Comparison of ENCODE assay signal across 26 mouse cellular contexts in the genomic region with DNA sequence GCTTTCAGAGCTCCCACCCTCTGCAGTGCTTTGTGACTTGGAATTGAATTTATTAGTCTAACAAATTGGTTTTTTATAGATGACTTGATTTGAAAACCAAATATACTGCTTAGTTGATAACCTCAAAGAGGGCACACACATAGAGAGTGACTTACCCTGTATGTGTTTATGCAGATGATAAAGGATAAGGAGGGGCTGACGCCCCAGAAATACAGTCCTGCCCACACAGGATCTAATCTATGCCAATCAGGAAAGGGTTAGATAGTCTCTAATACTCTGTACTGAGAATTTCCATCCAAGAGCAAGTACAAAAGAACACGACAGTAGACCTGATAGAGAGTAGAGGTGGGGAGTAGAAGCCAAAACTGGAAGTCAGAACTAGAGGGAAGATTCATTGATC. TPM values are rescaled to one million over a fixed set of nuclear protein-coding genes. Genes with fewer than 3 reads are reported as not detected.
DNase-seq lines count a peak whose midpoint lies in the region; ATAC-seq and TF ChIP-seq lines count a peak whose summit lies in the region.
"Had no signal": no experiment of that assay in that cellular context is flagged by ENCODE, and none has a peak within 500 bp of the region (broad histone marks: within the 10 kb centered on the region; RNA-seq: fewer than 3 reads in every experiment).

No protein-coding gene starts in this region.

- no peak overlapping the region for H3K27ac ChIP-seq in liver, embryonic 11.5 days (ENCODE audit: low read depth, low read length)
- H3K27ac ChIP-seq in liver, postnatal 0 days (ENCODE audit: low read depth), result no peak overlapping the region
- H3K27ac ChIP-seq in liver, embryonic 13.5 days, result no peak overlapping the region
- no peak overlapping the region for H3K27ac ChIP-seq in liver, embryonic 14.5 days
- no peak overlapping the region for H3K27ac ChIP-seq in liver, embryonic 16.5 days (ENCODE audit: low read length)
- H3K27ac ChIP-seq in hindbrain, embryonic 14.5 days, result no peak overlapping the region
- H3K27ac ChIP-seq: embryonic facial prominence, embryonic 10.5 days; embryonic facial prominence, embryonic 12.5 days; forebrain, embryonic 12.5 days had no signal

- H3K36me3 ChIP-seq in liver, embryonic 11.5 days (ENCODE audit: control insufficient read depth, insufficient read depth, low read length), result no peaks in the 10 kb centered on the region
- H3K36me3 ChIP-seq in liver, postnatal 0 days (replicated peaks; ENCODE audit: insufficient read depth, low read length), result no peaks in the 10 kb centered on the region
- no peaks in the 10 kb centered on the region for H3K36me3 ChIP-seq in liver, embryonic 13.5 days
- no peaks in the 10 kb centered on the region for H3K36me3 ChIP-seq in liver, embryonic 14.5 days (replicated peaks; ENCODE audit: control insufficient read depth, insufficient read depth, low read depth)
- no peaks in the 10 kb centered on the region for H3K36me3 ChIP-seq in liver, embryonic 16.5 days (ENCODE audit: control insufficient read depth, insufficient read depth)
- H3K36me3 ChIP-seq in hindbrain, embryonic 14.5 days (replicated peaks; ENCODE audit: control insufficient read depth, insufficient read depth), result no peaks in the 10 kb centered on the region
- H3K36me3 ChIP-seq: embryonic facial prominence, embryonic 10.5 days; embryonic facial prominence, embryonic 12.5 days; forebrain, embryonic 12.5 days had no signal

- no peak overlapping the region for H3K4me3 ChIP-seq in liver, embryonic 11.5 days (ENCODE audit: low read depth, low read length)
- H3K4me3 ChIP-seq in liver, postnatal 0 days (ENCODE audit: low read depth, low read length), result no peak overlapping the region
- no peak overlapping the region for H3K4me3 ChIP-seq in liver, embryonic 13.5 days (replicated peaks)
- no peak overlapping the region for H3K4me3 ChIP-seq in liver, embryonic 14.5 days (ENCODE audit: insufficient read depth in 1 of 2, low read depth in 2 of 2, low read length in 2 of 2)
- no peak overlapping the region for H3K4me3 ChIP-seq in liver, embryonic 16.5 days (ENCODE audit: low read depth, low read length)
- H3K4me3 ChIP-seq in hindbrain, embryonic 14.5 days (replicated peaks; ENCODE audit: low read length), result no peak overlapping the region
- H3K4me3 ChIP-seq: embryonic facial prominence, embryonic 10.5 days; embryonic facial prominence, embryonic 12.5 days; forebrain, embryonic 12.5 days had no signal

- no peaks in the 10 kb centered on the region for H3K27me3 ChIP-seq in liver, embryonic 11.5 days (replicated peaks; ENCODE audit: control insufficient read depth, insufficient read depth, low read length)
- H3K27me3 ChIP-seq in liver, postnatal 0 days (ENCODE audit: insufficient read depth, low read length), result no peaks in the 10 kb centered on the region
- H3K27me3 ChIP-seq in liver, embryonic 13.5 days, result no peaks in the 10 kb centered on the region
- H3K27me3 ChIP-seq in liver, embryonic 14.5 days (ENCODE audit: control insufficient read depth, insufficient read depth, low read length), result no peaks in the 10 kb centered on the region
- H3K27me3 ChIP-seq in liver, embryonic 16.5 days (ENCODE audit: control insufficient read depth, insufficient read depth, low read depth, low read length), result no peaks in the 10 kb centered on the region
- H3K27me3 ChIP-seq in hindbrain, embryonic 14.5 days (ENCODE audit: control insufficient read depth, insufficient read depth, low read length), result no peaks in the 10 kb centered on the region
- H3K27me3 ChIP-seq: embryonic facial prominence, embryonic 12.5 days; forebrain, embryonic 12.5 days had no signal

- WGBS in liver, embryonic 11.5 days, result 65% methylated on average over 2 of the region's 2 CpGs
- WGBS in liver, postnatal 0 days (ENCODE audit: insufficient replicate concordance), result 41% methylated on average over 2 of the region's 2 CpGs
- 21% methylated on average over 2 of the region's 2 CpGs for WGBS in liver, embryonic 13.5 days (ENCODE audit: insufficient replicate concordance)
- 21% methylated on average over 2 of the region's 2 CpGs for WGBS in liver, embryonic 14.5 days (ENCODE audit: insufficient replicate concordance)
- WGBS in liver, embryonic 16.5 days (ENCODE audit: insufficient replicate concordance), result 31% methylated on average over 2 of the region's 2 CpGs
- 84% methylated on average over 2 of the region's 2 CpGs for WGBS in hindbrain, embryonic 14.5 days

- no peaks in the 10 kb centered on the region for H3K9me3 ChIP-seq in liver, embryonic 11.5 days (ENCODE audit: control insufficient read depth, low read length)
- no peaks in the 10 kb centered on the region for H3K9me3 ChIP-seq in liver, postnatal 0 days (ENCODE audit: low read length)
- H3K9me3 ChIP-seq in liver, embryonic 13.5 days (replicated peaks), result no peaks in the 10 kb centered on the region
- H3K9me3 ChIP-seq in liver, embryonic 14.5 days (ENCODE audit: control insufficient read depth, low read length), result no peaks in the 10 kb centered on the region
- no peaks in the 10 kb centered on the region for H3K9me3 ChIP-seq in liver, embryonic 16.5 days (replicated peaks; ENCODE audit: control insufficient read depth, low read length)
- no peaks in the 10 kb centered on the region for H3K9me3 ChIP-seq in hindbrain, embryonic 14.5 days (ENCODE audit: control insufficient read depth, low read length)
- H3K9me3 ChIP-seq: embryonic facial prominence, embryonic 10.5 days; embryonic facial prominence, embryonic 12.5 days; forebrain, embryonic 12.5 days had no signal

- intact Hi-C loops in left cerebral cortex, postnatal 14 days (cut with DNase I), result no loop called here

- no peak for TF ChIP-seq EP300 in liver, postnatal 0 days (IDR thresholded peaks at IDR 0.05; ENCODE audit: low read depth)
- no peak for TF ChIP-seq EP300 in liver, embryonic 14.5 days (IDR thresholded peaks at IDR 0.05; ENCODE audit: low read depth)

- no peak for TF ChIP-seq CTCF in liver, postnatal 0 days (IDR thresholded peaks at IDR 0.05; ENCODE audit: low read depth)
- TF ChIP-seq CTCF in liver, embryonic 14.5 days (IDR thresholded peaks at IDR 0.05; ENCODE audit: low read depth), result no peak

- H3K9ac ChIP-seq in liver, embryonic 11.5 days (ENCODE audit: low read depth, low read length), result no peak overlapping the region
- no peak overlapping the region for H3K9ac ChIP-seq in liver, postnatal 0 days (replicated peaks)
- H3K9ac ChIP-seq in liver, embryonic 13.5 days, result no peak overlapping the region
- H3K9ac ChIP-seq in liver, embryonic 14.5 days (replicated peaks), result no peak overlapping the region
- H3K9ac ChIP-seq in liver, embryonic 16.5 days (ENCODE audit: low read depth, low read length), result no peak overlapping the region
- H3K9ac ChIP-seq in hindbrain, embryonic 14.5 days, result no peak overlapping the region
- H3K9ac ChIP-seq: embryonic facial prominence, embryonic 12.5 days; forebrain, embryonic 12.5 days had no signal

- no peak for DNase-seq in liver, embryonic 11.5 days (ENCODE audit: low spot score)
- DNase-seq in liver, postnatal 0 days, result no peak
- no peak for DNase-seq in liver, embryonic 13.5 days
- DNase-seq in liver, embryonic 14.5 days (ENCODE audit: low read depth in 3 of 3, low spot score in 3 of 3), result no peak
- no peak for DNase-seq in gastrocnemius, postnatal 4 days (ENCODE audit: low spot score in 2 of 2)
- DNase-seq in left cerebral cortex, postnatal 14 days (ENCODE audit: low spot score in 2 of 2), result no peak
- no peak for DNase-seq in hindbrain, embryonic 14.5 days (ENCODE audit: low spot score)
- DNase-seq: adrenal gland, adult 2 months; adrenal gland, postnatal 10 days; adrenal gland, postnatal 25 days; cerebellum, adult 11-12 months; cerebellum, adult 2 months; cerebellum, adult 9-10 months; cerebellum, postnatal 10 days; cerebellum, postnatal 25 days had no signal

- H3K4me1 ChIP-seq in liver, embryonic 11.5 days (replicated peaks; ENCODE audit: control insufficient read depth, insufficient read depth, low read length), result no peaks in the 10 kb centered on the region
- H3K4me1 ChIP-seq in liver, postnatal 0 days (ENCODE audit: insufficient read depth), result no peaks in the 10 kb centered on the region
- peaks cover 10% of the 10 kb centered on the region for H3K4me1 ChIP-seq in liver, embryonic 13.5 days (replicated peaks)
- peaks cover 0 to 5% of the 10 kb centered on the region in 2 experiments; a peak in 2 of 4 replicates for H3K4me1 ChIP-seq in liver, embryonic 14.5 days (replicated peaks; ENCODE audit: control insufficient read depth in 2 of 2, insufficient read depth in 2 of 2, low read length in 1 of 2)
- H3K4me1 ChIP-seq in liver, embryonic 16.5 days (ENCODE audit: control insufficient read depth, low read depth, low read length), result peaks cover 2% of the 10 kb centered on the region; the same call in 1 of the 2 replicates
- H3K4me1 ChIP-seq in hindbrain, embryonic 14.5 days (replicated peaks; ENCODE audit: control insufficient read depth, insufficient read depth, low read length), result no peaks in the 10 kb centered on the region
- H3K4me1 ChIP-seq: embryonic facial prominence, embryonic 10.5 days; embryonic facial prominence, embryonic 12.5 days; forebrain, embryonic 12.5 days had no signal

- H3K4me2 ChIP-seq in liver, embryonic 11.5 days, result no peak overlapping the region
- no peak overlapping the region for H3K4me2 ChIP-seq in liver, postnatal 0 days (ENCODE audit: low read depth, low read length)
- no peak overlapping the region for H3K4me2 ChIP-seq in liver, embryonic 13.5 days
- no peak overlapping the region for H3K4me2 ChIP-seq in liver, embryonic 14.5 days (ENCODE audit: low read depth)
- no peak overlapping the region for H3K4me2 ChIP-seq in liver, embryonic 16.5 days (ENCODE audit: low read depth, low read length)
- no peak overlapping the region for H3K4me2 ChIP-seq in hindbrain, embryonic 14.5 days (replicated peaks)
- H3K4me2 ChIP-seq: embryonic facial prominence, embryonic 12.5 days; forebrain, embryonic 12.5 days had no signal

- ATAC-seq in liver, embryonic 11.5 days (replicated peaks; ENCODE audit: low FRiP score), result peak; percentile 45; the same call in 1 of the 2 replicates
- no peak for ATAC-seq in liver, postnatal 0 days
- peak; percentile 84 for ATAC-seq in liver, embryonic 13.5 days (ENCODE audit: low read depth)
- ATAC-seq in liver, embryonic 14.5 days (ENCODE audit: insufficient read depth), result peak; percentile 48; the same call in 1 of the 2 replicates
- peak; percentile 66; the same call in 1 of the 2 replicates for ATAC-seq in liver, embryonic 16.5 days (ENCODE audit: low read depth)
- ATAC-seq in hindbrain, embryonic 14.5 days (ENCODE audit: low FRiP score), result no peak
- ATAC-seq: forebrain, embryonic 14.5 days; forebrain, embryonic 16.5 days had no signal

RNA-seq across cellular contexts. Expression of a gene that starts 37.3 kb away (rescaled TPM):
- not detected in 2 replicates for polyA plus RNA-seq in liver, embryonic 11.5 days (2014; fragmentation: Nextera tagmentation; extraction: Ambion mirVana)
- polyA plus RNA-seq in liver, postnatal 0 days (2015; fragmentation: Nextera tagmentation; extraction: Ambion mirVana), result not detected in 2 replicates
- not detected in 2 replicates for polyA plus RNA-seq in liver, embryonic 13.5 days (2015; fragmentation: Nextera tagmentation; extraction: Ambion mirVana)
- not detected in 2 replicates for polyA plus RNA-seq in liver, embryonic 14.5 days (2012; rRNA removed)
- polyA plus RNA-seq in liver, embryonic 14.5 days (2014; fragmentation: Nextera tagmentation; extraction: Ambion mirVana), result not detected in 2 replicates
- polyA plus RNA-seq in liver, embryonic 16.5 days (2015; fragmentation: Nextera tagmentation; extraction: Ambion mirVana), result not detected in 2 replicates
- under 1 TPM in 1 of 2 experiments, not detected in 1; 0.18 TPM for total RNA-seq in gastrocnemius, postnatal 4 days (2021)
- not detected for total RNA-seq in left cerebral cortex, postnatal 14 days (2021)
- polyA plus RNA-seq in hindbrain, embryonic 14.5 days (2014; fragmentation: Nextera tagmentation; extraction: Ambion mirVana), result not detected in 2 replicates
- total RNA-seq: adrenal gland, adult 2 months; adrenal gland, postnatal 10 days; adrenal gland, postnatal 25 days; ES-E14; MEL had no signal
- polyA plus RNA-seq: adrenal gland, adult 2 months; C2C12; cerebellum, adult 2 months; cortical plate, adult 2 months; embryonic facial prominence, embryonic 10.5 days; embryonic facial prominence, embryonic 12.5 days; embryonic facial prominence, embryonic 14.5 days; forebrain, embryonic 12.5 days; forebrain, embryonic 14.5 days; forebrain, embryonic 16.5 days had no signal

Comparison
In these comparisons a context has a peak if more than half of its experiments do, and no peak if none do; other contexts are left out.
1. ATAC-seq: peak in liver, embryonic 11.5 days (single experiment), liver, embryonic 13.5 days (single experiment), liver, embryonic 14.5 days (single experiment) and liver, embryonic 16.5 days (single experiment); none in liver, postnatal 0 days (single experiment) and hindbrain, embryonic 14.5 days (single experiment).